Mouse (Mus musculus) gastrocnemius, postnatal 4 days (tissue): ENCODE data around the gene Usp32. TPM values are rescaled to one million over a fixed set of nuclear protein-coding genes. Genes with fewer than 3 reads are reported as not detected.

ENCODE experiments used
- DNase-seq, 2 experiments: peaks; one replicate each; pipeline ENCODE4 v3.0.0; 2021 to 2022; ENCODE audit warnings: low spot score in 2 of 2, mixed read lengths in 2 of 2
- total RNA-seq, 2 experiments: library from RNA; stranded (reverse); gene quantifications; 2 replicates each; pipeline ENCODE4 v1.2.3; 2021

The Usp32 gene
- total RNA-seq, 2 experiments from 2014 or later, result 14.2 to 17.0 TPM

DNA sequence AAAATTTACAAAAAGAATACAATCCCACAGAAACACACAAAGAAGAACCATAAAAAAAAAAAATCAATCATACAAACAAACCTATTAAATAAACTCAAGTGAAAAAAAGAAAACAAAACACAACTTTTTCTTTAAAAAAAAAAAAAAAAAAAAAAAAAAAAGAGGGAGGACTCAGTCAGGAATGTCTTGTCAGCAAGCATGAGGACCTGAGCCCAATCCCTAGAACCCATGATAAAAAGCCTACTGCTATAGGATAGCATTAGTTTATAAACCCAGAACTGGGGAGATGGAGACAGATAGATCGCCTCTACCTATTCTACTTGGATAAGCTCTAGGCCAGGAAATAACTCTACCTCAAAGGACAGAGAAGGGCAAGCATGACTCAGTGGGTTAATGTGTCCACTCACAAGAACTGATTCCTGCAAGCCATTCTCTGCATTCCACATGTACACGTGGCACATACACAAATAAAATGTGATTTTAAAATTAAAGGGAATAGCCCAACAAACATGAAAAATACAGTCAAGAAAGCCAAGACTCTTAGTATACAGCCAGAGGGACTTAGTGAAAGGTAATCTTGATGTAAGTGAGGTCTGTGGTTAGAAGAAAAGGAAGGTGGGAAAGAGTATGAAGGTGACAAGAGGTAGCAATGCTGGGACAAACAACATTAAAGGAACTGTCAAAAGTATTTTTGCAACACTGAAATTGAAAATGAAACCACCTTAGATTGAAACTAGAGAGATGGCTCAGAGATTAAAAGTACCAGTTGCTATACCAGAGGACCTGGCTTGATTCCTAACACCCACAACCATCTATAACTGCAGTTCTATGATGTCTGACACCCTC, 13.5 kb downstream of the Usp32 start:
- DNase-seq, result no peak

DNA sequence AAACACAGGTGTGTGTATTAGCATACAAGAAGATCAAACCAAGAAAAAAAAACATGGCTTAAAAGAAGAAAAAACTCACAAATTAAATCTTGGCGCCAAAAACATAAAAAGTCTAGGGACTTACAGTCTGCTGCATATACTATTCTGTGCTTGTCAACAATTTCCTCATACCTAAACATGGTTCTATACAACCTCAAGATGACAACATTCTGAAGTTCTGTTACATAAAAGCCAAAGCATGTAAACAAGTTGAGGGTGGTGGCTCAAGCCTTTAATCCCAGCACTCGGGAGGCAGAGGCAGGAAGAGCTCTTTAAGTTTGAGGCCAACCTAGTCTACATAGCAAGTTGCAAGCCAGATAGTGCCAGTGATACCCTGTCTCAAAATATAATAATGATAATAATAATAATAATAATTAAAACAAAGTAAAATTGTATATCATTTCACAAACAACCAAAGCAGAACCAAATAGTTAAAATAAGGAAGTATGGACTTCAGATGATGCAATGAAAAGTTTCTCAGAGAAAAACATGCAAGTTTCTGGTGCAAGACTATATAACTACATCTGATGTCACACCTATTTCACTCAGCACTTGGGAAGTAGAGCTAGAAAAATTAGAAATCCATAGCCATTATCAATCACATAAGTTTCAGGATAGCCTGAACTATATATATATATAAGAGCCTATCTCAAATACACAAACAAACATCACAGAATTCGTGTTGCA, 16.5 kb downstream of the Usp32 start:
- DNase-seq, result no peak

DNA sequence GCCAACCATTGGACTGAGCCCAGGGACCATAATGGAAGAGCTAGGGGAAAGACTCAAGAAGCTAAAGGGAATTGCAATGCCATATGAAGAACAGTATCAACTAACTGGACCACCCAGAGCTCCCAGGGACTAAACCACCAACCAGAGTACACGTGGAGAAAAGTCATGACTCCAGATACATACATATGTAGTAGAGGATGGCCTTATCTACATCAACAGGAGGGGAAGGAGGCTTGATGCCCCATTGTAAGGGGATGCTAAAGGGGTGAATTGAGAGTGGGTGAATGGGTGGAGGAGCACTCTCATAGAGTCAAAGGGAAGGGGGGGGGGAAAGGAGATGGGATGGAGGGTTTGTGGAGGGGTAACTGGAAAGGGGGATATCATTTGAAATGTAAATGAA, 17.9 kb downstream of the Usp32 start:
- no peak for DNase-seq

DNA sequence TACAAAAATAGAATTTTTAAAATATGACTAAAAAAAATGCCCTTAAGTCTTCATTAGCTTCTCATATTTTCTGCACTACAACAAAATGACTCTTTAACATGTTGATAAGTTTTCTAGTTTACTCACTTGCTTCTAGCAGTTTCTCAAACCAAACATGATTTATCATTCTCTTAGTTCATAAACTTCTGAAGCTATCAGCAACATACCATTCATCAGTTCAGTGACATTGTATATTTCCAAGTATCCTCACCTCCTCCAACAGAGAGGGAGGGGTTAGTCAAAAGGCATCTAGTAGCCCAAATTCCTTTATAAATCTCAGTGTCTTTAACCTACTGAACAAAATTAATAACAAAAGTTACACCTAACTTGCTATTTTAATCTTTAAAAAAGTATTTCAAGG, 22.8 kb downstream of the Usp32 start:
- no peak for DNase-seq

DNA sequence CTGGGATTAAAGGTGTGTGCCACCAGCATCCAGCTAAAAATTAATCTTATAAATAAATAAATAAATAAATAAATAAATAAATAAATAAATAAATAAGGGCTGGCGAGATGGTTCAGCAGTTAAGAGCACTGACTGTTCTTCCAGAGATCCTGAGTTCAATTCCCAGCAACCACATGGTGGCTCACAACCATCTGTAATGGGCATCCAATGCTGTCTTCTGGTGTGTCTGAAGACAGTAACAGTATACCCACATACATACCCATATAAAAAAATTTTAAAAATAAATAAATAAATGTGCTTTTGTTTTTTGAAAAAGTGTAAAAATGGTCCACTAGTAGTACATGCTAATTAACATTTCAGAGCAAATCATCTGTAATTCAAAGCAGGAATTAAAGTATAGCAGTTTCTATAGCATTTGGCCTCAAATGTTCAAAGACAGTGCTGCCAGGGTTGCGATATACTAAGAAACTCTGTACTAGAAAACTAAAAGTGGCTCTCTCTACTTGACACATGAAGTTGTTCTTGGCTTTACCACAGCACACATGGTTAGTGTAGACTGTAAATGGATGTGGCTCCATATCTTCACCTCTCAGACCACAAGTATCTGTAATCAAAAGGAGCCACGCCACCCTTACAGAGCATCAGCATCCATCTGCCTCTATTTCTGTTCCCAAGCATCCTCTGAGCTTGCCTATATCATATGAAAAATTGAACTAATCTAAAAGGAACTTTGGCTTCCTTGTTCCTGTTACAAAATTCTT, 23.7 kb downstream of the Usp32 start:
- no peak for DNase-seq

DNA sequence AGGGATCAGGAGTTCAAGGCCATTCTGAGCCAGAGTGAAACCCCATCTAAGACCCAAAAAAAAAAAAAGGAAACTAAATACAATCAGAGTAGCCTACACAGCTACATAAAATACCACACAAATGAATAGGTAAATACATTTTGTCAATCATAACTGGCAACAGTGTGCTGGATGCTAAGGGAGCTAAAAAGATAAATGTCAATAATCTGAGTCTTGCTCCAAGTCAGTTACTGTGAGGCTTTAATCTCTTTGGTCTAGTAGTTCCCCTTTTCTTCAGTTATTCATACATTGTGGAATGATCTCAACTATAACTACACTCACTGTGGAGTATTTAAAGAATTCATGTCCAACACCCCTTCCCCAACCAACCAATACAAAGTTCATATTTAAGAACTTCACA, 30.0 kb downstream of the Usp32 start:
- no peak for DNase-seq

DNA sequence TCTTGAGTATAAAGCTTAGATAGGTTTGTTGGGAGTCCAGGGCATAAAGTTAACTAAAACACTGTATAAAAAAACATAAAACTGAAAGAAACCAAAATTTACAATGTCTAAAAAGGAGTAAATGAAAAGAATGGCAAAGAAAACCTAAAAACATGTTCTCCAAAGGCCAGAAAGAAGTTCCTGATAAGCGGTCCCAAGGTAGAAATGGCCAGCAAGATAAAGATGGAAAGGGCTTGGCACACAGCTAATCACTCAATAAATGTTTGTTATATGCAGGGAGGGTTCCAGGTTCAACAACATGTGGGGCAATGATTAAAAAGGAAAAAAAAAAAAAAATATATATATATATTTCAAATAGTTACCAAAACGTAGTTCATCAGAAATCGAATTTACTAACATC, 32.7 kb downstream of the Usp32 start:
- no peak for DNase-seq

DNA sequence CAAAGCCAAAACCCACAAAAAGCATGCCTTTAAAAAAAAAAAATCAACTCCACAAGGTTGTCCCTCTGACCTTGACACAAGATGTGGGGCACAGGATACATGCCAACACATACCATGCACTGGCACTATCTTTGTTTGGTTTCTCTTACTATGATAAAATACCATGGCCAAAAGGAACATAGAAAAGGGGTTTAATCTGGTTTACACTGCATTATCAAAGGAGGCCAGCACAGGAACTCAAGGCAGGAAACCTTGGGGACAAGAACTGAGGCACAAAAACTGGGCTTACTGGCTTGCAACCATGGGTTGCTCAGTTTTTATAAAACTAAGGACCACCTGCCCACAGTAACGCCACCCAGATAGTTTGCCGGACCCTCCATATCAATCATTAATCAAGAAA, 34.1 kb downstream of the Usp32 start:
- no peak for DNase-seq

DNA sequence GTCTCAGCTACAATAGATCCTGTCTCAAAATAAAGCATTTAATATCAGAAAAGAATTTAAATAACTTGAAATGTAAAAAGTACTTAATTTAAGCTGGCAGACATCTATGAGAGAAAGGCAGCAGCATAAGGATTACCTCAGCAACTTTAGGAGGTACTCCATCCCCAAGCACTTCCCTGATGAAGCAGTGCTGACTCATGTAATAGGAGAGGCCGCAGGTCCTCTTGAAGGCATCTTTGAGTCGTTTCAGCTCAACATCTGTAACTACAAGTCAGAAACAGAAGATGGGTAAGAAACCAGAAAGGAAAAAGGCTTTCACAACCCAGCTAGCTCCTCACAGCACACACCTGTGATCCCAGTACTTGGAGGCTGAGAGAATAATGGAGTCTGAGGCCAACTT, 36.2 kb downstream of the Usp32 start:
- DNase-seq, result no peak

DNA sequence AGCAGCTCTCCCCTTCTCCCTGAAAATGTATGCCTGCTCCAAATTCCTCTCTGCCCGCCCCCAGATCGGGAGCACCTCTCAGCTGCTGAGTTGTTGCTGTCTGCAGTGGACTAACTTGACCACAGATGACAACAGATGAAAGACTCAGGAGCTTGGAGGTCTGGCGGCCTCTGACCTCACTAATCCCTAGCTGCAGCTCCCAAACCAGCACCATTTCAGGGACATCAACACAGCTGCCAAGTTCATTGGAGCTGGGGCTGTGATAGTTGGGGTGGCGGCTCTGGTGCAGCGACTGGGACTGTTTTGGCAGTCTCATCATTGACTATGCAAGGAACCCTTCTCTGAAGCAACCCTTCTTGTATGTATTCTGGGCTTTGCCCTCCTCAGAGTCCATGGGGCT, 44.8 kb downstream of the Usp32 start:
- DNase-seq, result no peak

DNA sequence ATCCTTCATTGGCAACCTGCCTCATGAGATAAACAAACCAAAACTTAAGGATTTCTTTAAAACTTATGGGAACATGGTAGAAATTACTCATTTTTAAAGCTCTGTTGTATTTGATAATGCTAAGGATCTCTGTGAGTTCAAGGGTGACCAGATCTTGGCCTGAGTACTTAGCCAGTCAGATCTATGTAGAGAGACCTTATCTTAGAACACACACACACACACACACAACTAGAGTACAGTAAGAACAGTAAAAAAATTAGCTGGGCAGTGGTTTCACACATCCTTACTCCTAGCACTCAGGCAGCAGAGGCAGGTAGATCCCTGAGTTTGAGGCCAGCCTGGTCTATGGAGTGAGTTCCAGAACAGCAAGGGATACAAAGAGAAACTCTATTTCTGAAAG, 53.7 kb downstream of the Usp32 start:
- no peak for DNase-seq

DNA sequence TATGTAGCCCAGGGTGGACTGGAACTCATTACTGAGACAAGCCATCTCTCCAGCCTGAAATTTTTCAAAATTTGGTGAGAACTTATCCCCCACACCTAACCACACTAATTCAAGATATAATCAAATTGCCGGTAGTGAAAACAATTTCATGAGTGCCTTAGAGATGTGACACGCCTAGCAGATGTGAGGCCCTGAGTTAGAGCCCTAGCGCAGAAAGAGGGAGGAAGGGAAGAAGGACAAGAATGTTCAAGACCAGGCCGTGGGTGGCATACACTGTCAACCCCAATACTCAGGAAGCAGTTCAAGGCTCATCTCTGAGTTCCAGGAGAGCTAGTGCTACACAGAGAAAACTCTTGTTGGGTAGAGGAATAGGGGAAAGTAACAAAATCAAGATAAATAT, 72.1 kb downstream of the Usp32 start:
- DNase-seq, result no peak

DNA sequence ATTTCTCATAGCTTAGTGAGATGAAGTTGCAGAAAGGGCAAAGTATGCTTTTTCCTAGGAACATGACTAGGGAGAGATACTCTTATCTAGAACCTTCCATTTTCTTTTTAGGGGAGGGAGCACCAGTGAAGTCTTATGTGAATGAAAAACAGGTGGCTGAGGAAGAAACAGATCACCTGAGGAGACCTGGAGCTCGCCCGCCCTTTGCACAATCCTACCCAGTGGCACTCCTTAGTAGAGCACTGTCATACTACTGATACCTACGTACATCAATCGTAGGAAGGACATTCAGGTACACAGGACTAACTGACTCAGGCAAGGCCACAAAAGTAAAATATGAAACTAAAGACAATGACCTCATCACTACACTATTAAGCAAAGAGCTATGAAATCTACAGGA, 81.4 kb downstream of the Usp32 start:
- no peak for DNase-seq

DNA sequence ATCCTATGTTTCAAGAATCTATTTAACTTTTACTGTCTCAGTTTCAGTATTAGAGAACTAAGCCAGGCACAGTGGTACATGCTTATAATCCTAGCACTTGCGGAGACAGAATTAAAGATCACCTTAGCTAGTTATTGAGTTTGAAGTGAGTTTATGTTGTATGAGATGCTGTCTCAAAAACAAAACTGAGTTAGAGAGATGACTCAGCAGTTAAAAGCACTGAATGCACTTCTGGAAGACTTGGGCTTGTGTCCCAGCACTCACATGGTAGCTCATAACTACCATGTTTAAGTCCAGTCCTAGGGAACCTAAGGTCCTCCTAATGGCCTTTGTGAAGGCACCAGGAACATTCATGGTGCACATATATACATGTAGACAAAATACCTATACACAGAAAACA, 82.4 kb downstream of the Usp32 start:
- no peak for DNase-seq

DNA sequence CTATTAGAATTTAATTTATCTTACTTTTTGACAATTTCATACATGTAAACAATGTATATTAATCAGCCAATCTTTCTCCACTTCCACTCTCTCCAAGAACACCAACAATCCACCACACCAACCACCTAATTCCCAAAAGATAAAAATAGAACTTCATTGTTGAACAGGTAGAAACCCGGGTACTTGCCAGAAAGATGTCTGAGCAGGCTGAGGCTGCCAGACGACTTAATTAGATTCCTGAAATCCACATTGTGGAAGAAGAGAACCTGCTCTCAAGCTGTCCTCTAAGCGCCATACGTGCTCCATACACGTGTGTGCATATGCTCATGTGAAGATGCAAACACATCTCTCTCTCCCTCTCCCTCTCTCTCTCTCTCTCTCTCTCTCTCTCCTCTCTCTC, 83.1 kb downstream of the Usp32 start:
- DNase-seq, result no peak

DNA sequence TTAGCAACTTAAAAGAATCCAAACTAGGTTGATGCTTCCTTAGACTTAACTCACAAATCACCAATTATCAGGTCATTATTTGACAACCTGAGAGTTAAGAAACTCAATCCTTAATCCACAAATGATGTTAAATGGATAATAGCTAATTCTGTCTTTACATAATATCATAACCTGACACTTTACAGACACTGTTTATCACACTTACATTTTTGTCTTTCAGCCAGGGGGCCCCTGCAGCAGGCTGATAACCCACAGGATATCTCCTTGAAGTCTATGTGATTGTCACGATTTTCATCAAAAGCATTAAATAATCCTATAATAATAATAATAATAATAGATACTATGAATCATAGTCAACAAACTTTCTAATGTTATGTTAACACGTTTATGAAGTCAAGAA, 84.4 kb downstream of the Usp32 start:
- no peak for DNase-seq

DNA sequence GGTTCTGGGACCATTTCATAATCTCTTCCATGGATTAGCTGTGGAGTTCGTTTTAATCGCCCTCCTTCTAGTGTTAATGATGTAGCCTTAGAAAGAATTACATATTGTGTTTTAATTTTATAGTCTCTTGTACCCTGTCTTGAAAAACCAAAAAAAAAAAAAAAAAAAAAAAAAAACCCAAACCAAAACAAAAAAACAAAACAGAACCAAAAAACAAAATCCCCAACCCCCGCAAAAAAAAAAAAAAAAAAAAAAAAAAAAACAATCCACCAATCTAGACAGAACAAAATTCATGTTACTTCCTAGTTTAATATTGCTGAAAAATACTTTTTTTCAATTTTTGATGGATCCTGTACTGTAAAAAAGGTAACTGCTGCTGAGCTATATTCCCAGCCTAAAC, 100.7 kb downstream of the Usp32 start:
- no peak for DNase-seq

DNA sequence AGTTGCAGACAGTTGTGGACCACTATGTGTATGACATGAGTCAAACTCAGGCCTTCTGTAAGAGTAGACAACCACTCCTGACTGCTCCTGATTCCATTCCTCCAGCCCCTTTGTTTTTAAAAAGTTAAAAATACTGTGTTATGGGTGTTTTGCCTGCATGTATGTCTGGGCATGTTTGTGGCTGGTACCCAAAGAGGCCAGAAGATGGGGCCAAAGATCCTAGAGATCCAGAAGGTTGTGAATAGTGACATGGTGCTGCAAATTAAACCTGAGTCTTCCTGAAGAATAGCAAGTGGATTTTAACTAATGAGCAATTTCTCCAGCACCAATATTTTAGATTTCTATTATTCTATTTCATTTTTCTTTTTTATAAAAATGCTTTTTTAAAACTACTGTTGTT, 126.8 kb downstream of the Usp32 start:
- DNase-seq, result no peak

DNA sequence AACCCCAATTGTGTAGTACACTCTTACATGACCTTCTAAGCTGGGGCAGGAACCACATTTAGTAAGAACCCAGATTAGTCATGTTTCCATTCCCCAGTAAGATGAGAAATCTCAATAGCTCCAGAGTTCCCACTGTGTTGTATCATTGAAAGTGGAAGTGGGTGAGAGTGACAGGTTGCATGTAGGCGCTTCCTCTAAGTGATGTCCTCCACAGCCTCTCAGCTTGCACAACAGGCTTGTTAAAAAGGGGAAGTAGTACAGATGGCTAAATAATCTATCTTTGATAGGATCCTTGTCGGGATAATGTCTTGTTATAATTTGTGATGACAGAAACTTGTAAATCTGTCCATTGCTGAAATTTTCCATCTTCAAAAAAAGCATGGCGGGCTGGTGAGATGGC, 136.4 kb downstream of the Usp32 start:
- no peak for DNase-seq

DNA sequence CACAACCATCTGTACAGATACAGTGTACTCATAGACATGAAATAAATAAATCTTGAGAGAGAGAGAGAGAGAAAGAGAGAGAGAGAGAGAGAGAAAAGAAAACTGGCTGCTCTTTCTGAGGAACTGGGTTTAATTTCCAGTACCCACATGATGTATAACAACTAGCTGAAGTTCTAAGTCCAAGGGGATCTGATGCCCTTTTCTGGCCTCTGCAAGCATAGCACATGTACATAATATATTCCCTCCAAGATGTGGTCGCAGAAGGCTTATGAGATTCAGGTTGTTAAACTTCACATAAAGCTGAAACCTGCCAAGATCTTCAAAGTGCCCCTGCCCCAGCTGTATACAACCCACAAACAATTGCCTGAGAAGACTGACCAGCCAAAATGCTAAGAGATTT, 144.7 kb downstream of the Usp32 start:
- DNase-seq, result no peak

DNA sequence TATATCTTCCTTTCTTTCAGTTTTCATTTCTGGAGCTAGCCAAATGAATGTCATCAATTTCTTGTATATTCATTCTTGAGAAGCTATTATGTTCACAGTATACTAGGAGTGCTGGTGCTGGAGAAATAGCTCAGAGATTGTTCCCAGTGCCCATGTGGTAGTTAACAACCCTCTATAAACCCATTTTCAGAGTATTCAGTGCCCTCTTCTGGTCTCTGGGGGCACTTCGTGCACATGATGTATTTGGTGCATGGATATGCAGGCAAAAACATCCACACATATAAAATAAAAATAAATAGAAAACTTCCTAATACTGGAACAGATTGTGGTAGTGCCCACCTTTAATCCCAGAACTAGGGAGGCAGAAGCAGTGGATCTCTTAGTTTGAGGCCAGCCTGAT, 147.0 kb downstream of the Usp32 start:
- DNase-seq, result no peak

DNA sequence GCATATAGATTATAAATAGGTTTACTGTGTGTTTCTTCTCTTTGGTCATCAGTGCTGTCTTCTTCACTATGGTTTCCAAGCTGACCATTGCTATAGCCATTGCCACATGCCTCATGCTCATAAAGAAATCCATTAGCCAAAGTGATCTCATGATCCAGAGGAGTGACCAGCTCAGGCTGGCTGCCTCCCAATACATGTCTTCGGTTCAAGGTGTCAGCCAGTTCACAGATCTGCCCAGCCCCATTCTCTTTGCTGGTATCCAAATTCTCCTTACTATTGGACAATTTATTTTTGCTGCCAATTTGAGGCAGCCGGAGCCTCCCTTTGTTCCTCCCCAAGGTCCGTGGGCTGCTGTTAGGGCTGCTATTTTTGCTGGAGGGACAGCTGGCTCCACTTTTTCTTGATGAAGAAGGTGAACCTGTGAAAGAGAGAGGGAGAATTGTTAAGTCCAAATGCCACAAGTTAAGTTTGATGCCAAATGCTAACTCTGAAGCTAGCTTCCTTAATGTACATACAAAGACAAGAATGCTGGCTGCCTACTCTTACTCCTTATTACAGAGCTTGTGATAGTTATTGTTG, 151.5 kb downstream of the Usp32 start:
- no peak for DNase-seq
